Mouse (Mus musculus) myocyte (in vitro differentiated cells): Measurements from ENCODE around the gene Sowahb.

Experiments used
- CEBPB ChIP-seq: IDR thresholded peaks from 2 replicates; pipeline ENCODE4 v1.6.1; 2011; ENCODE audit warnings: mild to moderate bottlenecking, moderate library complexity; ENCODE audit not compliant: poor library complexity, insufficient read depth, severe bottlenecking
- E2F4 ChIP-seq: IDR thresholded peaks from one replicate; pipeline ENCODE4 v1.6.1; 2011; ENCODE audit warnings: mild to moderate bottlenecking, control low read depth, moderate library complexity; ENCODE audit not compliant: insufficient read depth
- MAX ChIP-seq: IDR thresholded peaks from one replicate; pipeline ENCODE4 v1.6.1; 2011; ENCODE audit warnings: low read depth, mild to moderate bottlenecking, control low read depth
- MYOD1 ChIP-seq, 3 experiments: IDR thresholded peaks; one replicate each; pipeline ENCODE4 v1.6.1; 2011; ENCODE audit warnings: control low read depth in 2 of 3, low read depth in 2 of 3, mild to moderate bottlenecking in 2 of 3, moderate library complexity in 1 of 3; ENCODE audit not compliant: insufficient read length in 2 of 3, control insufficient read depth in 1 of 3
- MYOG ChIP-seq, 3 experiments: IDR thresholded peaks; one replicate each; pipeline ENCODE4 v1.6.1; 2011; ENCODE audit warnings: control low read depth in 2 of 3, low read depth in 2 of 3, mild to moderate bottlenecking in 2 of 3; ENCODE audit not compliant: insufficient read length in 2 of 3, control insufficient read depth in 1 of 3, insufficient read depth in 1 of 3
- POLR2A ChIP-seq: IDR thresholded peaks from one replicate; pipeline ENCODE4 v1.6.1; 2011; ENCODE audit warnings: low read depth, mild to moderate bottlenecking, control low read depth, moderate library complexity; ENCODE audit not compliant: insufficient read length
- POLR2AphosphoS2 ChIP-seq: IDR thresholded peaks from one replicate; pipeline ENCODE4 v1.6.1; 2011; ENCODE audit warnings: low read depth, control low read depth; ENCODE audit not compliant: insufficient read length
- REST ChIP-seq: IDR thresholded peaks from one replicate; pipeline ENCODE4 v1.6.1; 2011; ENCODE audit warnings: mild to moderate bottlenecking, control low read depth, moderate library complexity; ENCODE audit not compliant: insufficient read depth, insufficient read length
- SRF ChIP-seq: IDR thresholded peaks from one replicate; pipeline ENCODE4 v1.6.1; 2011; ENCODE audit warnings: low read depth; ENCODE audit not compliant: control insufficient read depth, insufficient read length
- TCF12 ChIP-seq: IDR thresholded peaks from one replicate; pipeline ENCODE4 v1.6.1; 2011; ENCODE audit warnings: mild to moderate bottlenecking, control low read depth; ENCODE audit not compliant: poor library complexity, insufficient read depth, severe bottlenecking
- TCF3 ChIP-seq: IDR thresholded peaks from one replicate; pipeline ENCODE4 v1.6.1; 2011; ENCODE audit warnings: low read depth, control low read depth; ENCODE audit not compliant: insufficient read length
- USF1 ChIP-seq: IDR thresholded peaks from one replicate; pipeline ENCODE4 v1.6.1; 2011; ENCODE audit warnings: low read depth, mild to moderate bottlenecking, control low read depth, moderate library complexity

DNA sequence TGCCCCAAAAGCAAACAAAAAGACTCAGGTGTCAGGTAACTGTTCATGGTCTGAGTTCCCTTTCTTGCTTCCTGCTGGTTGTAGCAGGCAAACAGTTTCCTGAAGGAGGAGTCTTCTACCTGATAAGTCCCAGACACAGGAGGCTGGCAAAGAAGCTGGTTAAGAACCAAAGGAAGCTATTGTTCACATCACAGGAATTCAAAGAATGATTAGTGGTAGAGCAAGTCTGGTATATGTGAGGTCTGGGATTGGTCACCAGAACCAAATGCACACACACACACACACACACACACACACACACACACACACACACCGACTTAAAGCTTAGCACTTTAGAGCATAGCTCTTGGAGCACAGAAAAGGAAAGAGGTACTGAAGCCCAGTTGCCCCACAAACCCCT is 9.5 kb downstream of the Sowahb start:
- TF ChIP-seq POLR2A (no peak), POLR2AphosphoS2 (no peak), MAX (no peak), E2F4 (no peak), REST (no peak), USF1 (no peak), TCF3 (no peak), MYOG (IDR thresholded peaks at IDR 0.05; ENCODE audit: control insufficient read depth in 1 of 3, insufficient read depth in 1 of 3, insufficient read length in 2 of 3, low read depth in 2 of 3) (no peak), MYOD1 (IDR thresholded peaks at IDR 0.05; ENCODE audit: control insufficient read depth in 1 of 3, insufficient read length in 2 of 3, low read depth in 2 of 3) (no peak), SRF (no peak), CEBPB (no peak), TCF12 (no peak)
